Mouse (Mus musculus) hindbrain, embryonic 13.5 days (tissue): ENCODE results near the gene Ms4a6d. TPM values are rescaled to one million over a fixed set of nuclear protein-coding genes. Genes with fewer than 3 reads are reported as not detected.
"Not testable (repeated sequence)": the region's sequence is repeated elsewhere in the genome, so short reads cannot be mapped to it uniquely, and the experiment has no call there.

ENCODE experiments used
- ATAC-seq: fragments of 200-750 bp; cut with Nextera tagmentation; 2 replicates; pipeline ENCODE4 v1.8.0; 2017; ENCODE audit warnings: moderate TSS enrichment; ENCODE audit not compliant: low FRiP score
- H3K27ac ChIP-seq: fragments of 300-500 bp; sonication (generic); 2 replicates; pipeline ENCODE4 v1.5.1; 2015; ENCODE audit warnings: inconsistent platforms, mild to moderate bottlenecking, moderate library complexity
- H3K27me3 ChIP-seq: fragments of 300-500 bp; sonication (generic); 2 replicates; pipeline ENCODE4 v1.6.1; 2015; ENCODE audit warnings: mild to moderate bottlenecking, inconsistent platforms
- H3K36me3 ChIP-seq: fragments of 300-500 bp; sonication (generic); 2 replicates; pipeline ENCODE4 v1.6.1; 2015; ENCODE audit warnings: mild to moderate bottlenecking, inconsistent platforms
- H3K4me1 ChIP-seq: fragments of 300-500 bp; sonication (generic); replicated peaks from 2 replicates; pipeline ENCODE4 v1.6.1; 2015; ENCODE audit warnings: inconsistent platforms
- H3K4me2 ChIP-seq: fragments of 300-500 bp; sonication (generic); 2 replicates; pipeline ENCODE4 v1.6.1; 2015; ENCODE audit warnings: inconsistent platforms, mild to moderate bottlenecking, moderate library complexity
- H3K4me3 ChIP-seq: fragments of 300-500 bp; sonication (generic); 2 replicates; pipeline ENCODE4 v1.5.1; 2015; ENCODE audit warnings: mild to moderate bottlenecking, inconsistent platforms
- H3K9ac ChIP-seq: fragments of 300-500 bp; sonication (generic); 2 replicates; pipeline ENCODE4 v1.6.1; 2015; ENCODE audit warnings: mild to moderate bottlenecking, inconsistent platforms
- H3K9me3 ChIP-seq: fragments of 300-500 bp; sonication (generic); 2 replicates; pipeline ENCODE4 v1.6.1; 2016; ENCODE audit warnings: inconsistent platforms
- WGBS: fragments of 180-500 bp; shearing (Covaris S2); methylation state at CpG from one replicate; pipeline ENCODE4 v1.1.7; 2015; 5-methylcytosine and 5-hydroxymethylcytosine counted together
- polyA plus RNA-seq: library from polyadenylated mRNA; unstranded; fragments of >200 nt; fragmentation: Nextera tagmentation; extraction: Ambion mirVana; gene quantifications from 2 replicates; pipeline ENCODE4 v1.2.1, GENCODE M21; 2015

The Ms4a6d gene
- polyA plus RNA-seq, 1 experiment from 2014 or later = 2.6 TPM

DNA sequence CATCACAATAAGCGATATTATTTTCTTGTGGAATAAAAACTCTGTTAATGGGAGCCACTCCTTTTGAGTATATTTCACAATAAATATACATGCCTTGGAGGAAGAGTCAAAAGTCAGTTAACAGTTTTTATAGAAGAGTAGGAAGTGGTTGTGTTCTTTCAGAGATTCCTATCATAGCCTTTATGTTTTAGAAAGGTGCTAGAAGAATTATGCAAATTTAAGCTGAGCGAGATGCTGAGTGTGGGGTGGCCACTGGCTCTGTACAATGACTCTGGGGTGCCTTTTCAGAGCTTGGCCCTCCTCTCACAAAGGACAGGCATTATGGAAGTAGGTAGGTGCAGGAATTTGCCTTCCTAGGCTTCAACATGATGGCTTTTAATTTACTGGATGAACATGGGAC lies 60.3 kb downstream of the Ms4a6d start:
- H3K27ac ChIP-seq, H3K9ac ChIP-seq, H3K4me3 ChIP-seq, H3K4me2 ChIP-seq, H3K9me3 ChIP-seq, ATAC-seq, H3K27me3 ChIP-seq, H3K4me1 ChIP-seq, H3K36me3 ChIP-seq: not testable (repeated sequence)
- 95% methylated on average over 2 of the region's 2 CpGs for WGBS

DNA sequence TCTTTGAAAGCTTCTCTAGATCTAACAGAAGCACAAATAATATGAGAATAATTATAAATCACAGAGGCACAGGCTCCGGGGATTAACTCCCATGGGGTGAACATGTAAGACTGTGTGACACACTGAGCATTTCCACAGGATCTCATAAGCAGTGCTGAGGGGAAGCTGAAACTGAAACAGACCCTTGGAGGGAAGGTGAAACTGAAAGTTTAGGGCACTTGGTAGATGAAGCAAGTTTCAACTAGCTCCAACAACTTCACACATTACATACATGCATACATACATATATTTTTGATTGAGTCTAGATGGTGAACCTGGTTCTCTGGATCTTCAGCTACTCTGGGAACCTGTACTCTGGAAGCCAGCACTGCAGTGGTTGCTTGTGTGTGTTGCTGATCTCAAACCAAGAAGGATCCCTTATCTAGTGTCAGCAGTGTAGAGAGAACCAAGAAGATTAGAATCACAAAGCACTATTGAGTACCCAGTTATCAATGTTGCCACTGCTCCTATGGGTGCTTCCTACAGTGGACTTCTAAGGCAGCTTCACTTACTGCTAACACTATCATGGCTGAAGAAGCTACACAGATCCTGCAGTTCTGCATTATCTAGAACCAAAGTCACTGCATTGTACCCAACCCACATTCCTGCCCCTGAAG lies 64.4 kb downstream of the Ms4a6d start:
- H3K27me3 ChIP-seq, H3K36me3 ChIP-seq, H3K4me1 ChIP-seq, H3K27ac ChIP-seq, H3K4me3 ChIP-seq, ATAC-seq, H3K9ac ChIP-seq, H3K9me3 ChIP-seq, H3K4me2 ChIP-seq: not testable (repeated sequence)
- WGBS = 88% methylated on average over 1 of the region's 1 CpGs

GRCm38 (mm10) chr19:11537336-11537735 lies 67.3 kb downstream of the Ms4a6d start:
- no peaks in the 10 kb centered on the region for H3K27me3 ChIP-seq
- no peak overlapping the region for H3K4me3 ChIP-seq
- no peak overlapping the region for H3K4me2 ChIP-seq
- no peak overlapping the region for H3K9ac ChIP-seq
- H3K27ac ChIP-seq = no peak overlapping the region
- no peak for ATAC-seq
- no peaks in the 10 kb centered on the region for H3K9me3 ChIP-seq
- H3K4me1 ChIP-seq = no peaks in the 10 kb centered on the region
- 46% methylated on average over 2 of the region's 2 CpGs for WGBS
- no peaks in the 10 kb centered on the region for H3K36me3 ChIP-seq

Other genes starting within 250 kb of the Ms4a6d start
- 2.1 and 2.6 TPM in 2 replicates for gene Ms4a4a, start 229.3 kb downstream of the Ms4a6d start, polyA plus RNA-seq
- 0.14 and 0.44 TPM in 2 replicates for gene Ms4a4c, start 200.1 kb downstream of the Ms4a6d start, polyA plus RNA-seq
- gene Ms4a4b, start 161.3 kb downstream of the Ms4a6d start, polyA plus RNA-seq = not detected in 2 replicates
- gene Ms4a6c, start 135.5 kb downstream of the Ms4a6d start, polyA plus RNA-seq = 2.6 and 3.7 TPM in 2 replicates
- not detected in 2 replicates for gene Gm8369, start 118.9 kb downstream of the Ms4a6d start, polyA plus RNA-seq
- gene Ms4a6b, start 88.3 kb downstream of the Ms4a6d start, polyA plus RNA-seq = 2.2 and 3.6 TPM in 2 replicates
- not detected in 2 replicates for gene Ms4a4d, start 68.0 kb downstream of the Ms4a6d start, polyA plus RNA-seq
- gene Ms4a2, start 18.9 kb upstream of the Ms4a6d start, polyA plus RNA-seq = 0.10 and 0.16 TPM in 2 replicates
- not detected in 2 replicates for gene Ms4a3, start 36.0 kb upstream of the Ms4a6d start, polyA plus RNA-seq
- not detected in 2 replicates for gene Oosp2, start 55.7 kb upstream of the Ms4a6d start, polyA plus RNA-seq
- not detected in 2 replicates for gene Oosp1, start 86.3 kb upstream of the Ms4a6d start, polyA plus RNA-seq
- not detected in 2 replicates for gene Oosp3, start 92.2 kb upstream of the Ms4a6d start, polyA plus RNA-seq
- not detected in 2 replicates for gene Gif, start 142.7 kb upstream of the Ms4a6d start, polyA plus RNA-seq
- 44.3 and 44.9 TPM in 2 replicates for gene Mrpl16, start 165.5 kb upstream of the Ms4a6d start, polyA plus RNA-seq
- 11.3 and 12.8 TPM in 2 replicates for gene Stx3, start 214.6 kb upstream of the Ms4a6d start, polyA plus RNA-seq
- gene Olfr1417, start 234.4 kb upstream of the Ms4a6d start, polyA plus RNA-seq = not detected in 2 replicates